Mouse (Mus musculus): ENCODE measurements around the gene 2310039H08Rik.

The 2310039H08Rik gene

GRCm38 (mm10) chr17:46809131-46809830, 36.8 kb downstream of the 2310039H08Rik start:
- no peak for DNase-seq (ENCODE audit: low read depth)

GRCm38 (mm10) chr17:46810672-46811071, 38.2 kb downstream of the 2310039H08Rik start:
- no peak for DNase-seq (ENCODE audit: low read depth)

- no peak for DNase-seq (ENCODE audit: low read depth)
Observed at GRCm38 (mm10) chr17:46812442-46812841, 40.0 kb downstream of the 2310039H08Rik start.

GRCm38 (mm10) chr17:46813637-46814036, 41.2 kb downstream of the 2310039H08Rik start:
- DNase-seq (ENCODE audit: low read depth) = no peak

- no peak for DNase-seq (ENCODE audit: low read depth)
Observed at GRCm38 (mm10) chr17:46814497-46814896, 42.1 kb downstream of the 2310039H08Rik start.

- no peak for DNase-seq (ENCODE audit: low read depth)
Observed at GRCm38 (mm10) chr17:46816306-46816705, 43.9 kb downstream of the 2310039H08Rik start.

GRCm38 (mm10) chr17:46817734-46818158, 45.3 kb downstream of the 2310039H08Rik start:
- no peak for DNase-seq (ENCODE audit: low read depth)

GRCm38 (mm10) chr17:46820628-46821027, 48.2 kb downstream of the 2310039H08Rik start:
- DNase-seq (ENCODE audit: low read depth) = no peak
